Mouse (Mus musculus): ENCODE data around the gene Dpf3. TPM values are rescaled to one million over a fixed set of nuclear protein-coding genes. Genes with fewer than 3 reads are reported as not detected.
A peak's percentile ranks its signal among the peaks of the same experiment; 100 is the strongest.

Gene Dpf3
- polyA plus RNA-seq, 1 experiment from 2014 or later = 6.1 TPM

- Histone ChIP-seq H3K4me3 (ENCODE audit: low read depth, low read length) (no peak overlapping the region), H3K27me3 (replicated peaks; ENCODE audit: control insufficient read depth, insufficient read depth, low read length) (no peaks in the 10 kb centered on the region), H3K9me3 (ENCODE audit: control insufficient read depth, low read length) (no peaks in the 10 kb centered on the region), H3K9ac (ENCODE audit: low read depth, low read length) (no peak overlapping the region), H3K27ac (replicated peaks; ENCODE audit: low read depth, low read length) (no peak overlapping the region), H3K36me3 (ENCODE audit: control insufficient read depth, insufficient read depth, low read length) (no peaks in the 10 kb centered on the region), H3K4me1 (ENCODE audit: control insufficient read depth, insufficient read depth, low read length) (no peaks in the 10 kb centered on the region), H3K4me2 (ENCODE audit: low read depth, low read length) (no peak overlapping the region)
- DNase-seq (ENCODE audit: low spot score) = no peak
- ATAC-seq (ENCODE audit: low read depth) = no peak
- 54% methylated on average over 5 of the region's 5 CpGs for WGBS
These were observed 13.4 kb downstream of the Dpf3 start for GRCm38 (mm10) chr12:83473987-83474600.

GRCm38 (mm10) chr12:83471760-83472159 is 15.8 kb downstream of the Dpf3 start:
- H3K9me3 ChIP-seq (ENCODE audit: control insufficient read depth, low read length) = no peaks in the 10 kb centered on the region
- no peaks in the 10 kb centered on the region for H3K36me3 ChIP-seq (ENCODE audit: control insufficient read depth, insufficient read depth, low read length)
- 75% methylated on average over 7 of the region's 7 CpGs for WGBS
- H3K4me1 ChIP-seq (ENCODE audit: control insufficient read depth, insufficient read depth, low read length) = no peaks in the 10 kb centered on the region
- no peak overlapping the region for H3K27ac ChIP-seq (replicated peaks; ENCODE audit: low read depth, low read length)
- ATAC-seq (ENCODE audit: low read depth) = no peak
- no peak overlapping the region for H3K9ac ChIP-seq (ENCODE audit: low read depth, low read length)
- H3K27me3 ChIP-seq (replicated peaks; ENCODE audit: control insufficient read depth, insufficient read depth, low read length) = no peaks in the 10 kb centered on the region
- H3K4me3 ChIP-seq (ENCODE audit: low read depth, low read length) = no peak overlapping the region
- no peak for DNase-seq (ENCODE audit: low spot score)
- H3K4me2 ChIP-seq (ENCODE audit: low read depth, low read length) = no peak overlapping the region

GRCm38 (mm10) chr12:83470085-83470484 is 17.4 kb downstream of the Dpf3 start:
- Histone ChIP-seq H3K9me3 (ENCODE audit: control insufficient read depth, low read length) (no peaks in the 10 kb centered on the region), H3K4me1 (ENCODE audit: control insufficient read depth, insufficient read depth, low read length) (0 out of 2 replicates have a peak, but pooled peaks cover 5% of the 10 kb centered on the region), H3K27ac (replicated peaks; ENCODE audit: low read depth, low read length) (no peak overlapping the region), H3K4me3 (ENCODE audit: low read depth, low read length) (no peak overlapping the region), H3K36me3 (ENCODE audit: control insufficient read depth, insufficient read depth, low read length) (no peaks in the 10 kb centered on the region), H3K9ac (ENCODE audit: low read depth, low read length) (no peak overlapping the region), H3K4me2 (ENCODE audit: low read depth, low read length) (no peak overlapping the region), H3K27me3 (replicated peaks; ENCODE audit: control insufficient read depth, insufficient read depth, low read length) (no peaks in the 10 kb centered on the region)
- DNase-seq (ENCODE audit: low spot score) = no peak
- WGBS = 65% methylated on average over 9 of the region's 9 CpGs
- ATAC-seq (ENCODE audit: low read depth) = no peak

GRCm38 (mm10) chr12:83466508-83467430 is 20.7 kb downstream of the Dpf3 start:
- Histone ChIP-seq H3K4me3 (ENCODE audit: low read depth, low read length) (no peak overlapping the region), H3K9ac (ENCODE audit: low read depth, low read length) (no peak overlapping the region), H3K27me3 (replicated peaks; ENCODE audit: control insufficient read depth, insufficient read depth, low read length) (no peaks in the 10 kb centered on the region), H3K27ac (replicated peaks; ENCODE audit: low read depth, low read length) (no peak overlapping the region), H3K36me3 (ENCODE audit: control insufficient read depth, insufficient read depth, low read length) (no peaks in the 10 kb centered on the region), H3K4me1 (ENCODE audit: control insufficient read depth, insufficient read depth, low read length) (0 out of 2 replicates have a peak, but pooled peaks cover 5% of the 10 kb centered on the region), H3K9me3 (ENCODE audit: control insufficient read depth, low read length) (no peaks in the 10 kb centered on the region), H3K4me2 (ENCODE audit: low read depth, low read length) (no peak overlapping the region)
- 7% methylated on average over 6 of the region's 6 CpGs for WGBS
- DNase-seq (ENCODE audit: low spot score) (peak; percentile 20), ATAC-seq (ENCODE audit: low read depth) (no peak)

DNA sequence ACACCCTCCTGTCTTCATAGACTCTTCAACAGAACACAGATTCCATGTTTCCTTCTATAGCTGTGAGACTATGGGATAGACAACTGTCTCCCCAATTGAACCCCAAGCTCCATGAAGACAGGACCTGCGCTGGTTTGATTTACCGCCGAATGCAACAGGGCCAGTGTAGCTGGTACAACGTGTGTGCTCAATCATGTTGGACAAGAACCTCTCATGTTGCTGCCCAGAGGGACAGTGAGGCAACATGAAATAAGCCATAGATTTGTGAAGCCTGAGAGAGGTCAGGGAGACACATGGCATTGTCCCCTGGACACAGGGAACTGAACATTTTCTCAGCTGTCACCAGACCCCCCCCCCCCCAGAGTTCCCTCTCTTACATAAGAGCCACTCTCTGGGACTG is 21.5 kb downstream of the Dpf3 start:
- no peak overlapping the region for H3K27ac ChIP-seq (replicated peaks; ENCODE audit: low read depth, low read length)
- H3K9me3 ChIP-seq (ENCODE audit: control insufficient read depth, low read length) = no peaks in the 10 kb centered on the region
- no peak overlapping the region for H3K4me2 ChIP-seq (ENCODE audit: low read depth, low read length)
- 60% methylated on average over 4 of the region's 4 CpGs for WGBS
- ATAC-seq (ENCODE audit: low read depth) (no peak), DNase-seq (ENCODE audit: low spot score) (no peak)
- H3K9ac ChIP-seq (ENCODE audit: low read depth, low read length) = no peak overlapping the region
- no peaks in the 10 kb centered on the region for H3K36me3 ChIP-seq (ENCODE audit: control insufficient read depth, insufficient read depth, low read length)
- H3K4me1 ChIP-seq (ENCODE audit: control insufficient read depth, insufficient read depth, low read length) = 0 out of 2 replicates have a peak, but pooled peaks cover 5% of the 10 kb centered on the region
- no peaks in the 10 kb centered on the region for H3K27me3 ChIP-seq (replicated peaks; ENCODE audit: control insufficient read depth, insufficient read depth, low read length)
- H3K4me3 ChIP-seq (ENCODE audit: low read depth, low read length) = no peak overlapping the region

DNA sequence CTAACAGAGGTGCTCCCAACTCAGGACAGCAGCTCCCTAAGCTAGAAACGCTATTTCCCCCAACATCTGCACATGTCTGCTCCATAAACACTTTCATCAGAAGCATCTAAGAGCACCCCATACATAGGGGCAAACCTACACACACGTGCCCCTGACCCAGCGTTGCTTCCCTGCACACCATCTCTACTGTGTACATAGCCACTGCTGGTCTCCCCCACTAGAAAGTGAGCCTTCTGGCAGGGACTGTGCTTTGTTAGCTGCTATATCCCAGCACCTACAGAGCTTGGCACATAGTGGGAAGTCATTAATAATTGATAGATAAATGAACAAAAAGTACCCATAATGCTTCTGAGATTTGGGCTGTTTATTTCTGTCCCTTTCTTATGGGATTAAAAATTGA is 27.2 kb downstream of the Dpf3 start:
- WGBS = 69% methylated on average over 3 of the region's 3 CpGs
- Histone ChIP-seq H3K36me3 (ENCODE audit: control insufficient read depth, insufficient read depth, low read length) (no peaks in the 10 kb centered on the region), H3K27me3 (replicated peaks; ENCODE audit: control insufficient read depth, insufficient read depth, low read length) (no peaks in the 10 kb centered on the region), H3K4me3 (ENCODE audit: low read depth, low read length) (no peak overlapping the region), H3K27ac (replicated peaks; ENCODE audit: low read depth, low read length) (no peak overlapping the region), H3K4me1 (ENCODE audit: control insufficient read depth, insufficient read depth, low read length) (no peaks in the 10 kb centered on the region), H3K9me3 (ENCODE audit: control insufficient read depth, low read length) (no peaks in the 10 kb centered on the region), H3K4me2 (ENCODE audit: low read depth, low read length) (no peak overlapping the region), H3K9ac (ENCODE audit: low read depth, low read length) (no peak overlapping the region)
- ATAC-seq (ENCODE audit: low read depth) = no peak
- no peak for DNase-seq (ENCODE audit: low spot score)

- no peaks in the 10 kb centered on the region for H3K4me1 ChIP-seq (ENCODE audit: control insufficient read depth, insufficient read depth, low read length)
- WGBS = 73% methylated on average over 5 of the region's 5 CpGs
- H3K27me3 ChIP-seq (replicated peaks; ENCODE audit: control insufficient read depth, insufficient read depth, low read length) = no peaks in the 10 kb centered on the region
- H3K9me3 ChIP-seq (ENCODE audit: control insufficient read depth, low read length) = no peaks in the 10 kb centered on the region
- ATAC-seq (ENCODE audit: low read depth) = no peak
- no peak overlapping the region for H3K9ac ChIP-seq (ENCODE audit: low read depth, low read length)
- H3K36me3 ChIP-seq (ENCODE audit: control insufficient read depth, insufficient read depth, low read length) = no peaks in the 10 kb centered on the region
- no peak overlapping the region for H3K27ac ChIP-seq (replicated peaks; ENCODE audit: low read depth, low read length)
- no peak overlapping the region for H3K4me2 ChIP-seq (ENCODE audit: low read depth, low read length)
- no peak for DNase-seq (ENCODE audit: low spot score)
- no peak overlapping the region for H3K4me3 ChIP-seq (ENCODE audit: low read depth, low read length)
These were observed 32.7 kb downstream of the Dpf3 start for GRCm38 (mm10) chr12:83454697-83455321.

GRCm38 (mm10) chr12:83451850-83452249 is 35.7 kb downstream of the Dpf3 start:
- Histone ChIP-seq H3K27me3 (replicated peaks; ENCODE audit: control insufficient read depth, insufficient read depth, low read length) (no peaks in the 10 kb centered on the region), H3K4me1 (ENCODE audit: control insufficient read depth, insufficient read depth, low read length) (no peaks in the 10 kb centered on the region), H3K4me2 (ENCODE audit: low read depth, low read length) (no peak overlapping the region), H3K9me3 (ENCODE audit: control insufficient read depth, low read length) (no peaks in the 10 kb centered on the region), H3K27ac (replicated peaks; ENCODE audit: low read depth, low read length) (no peak overlapping the region), H3K9ac (ENCODE audit: low read depth, low read length) (no peak overlapping the region), H3K4me3 (ENCODE audit: low read depth, low read length) (no peak overlapping the region), H3K36me3 (ENCODE audit: control insufficient read depth, insufficient read depth, low read length) (no peaks in the 10 kb centered on the region)
- WGBS = 52% methylated on average over 8 of the region's 8 CpGs
- DNase-seq (ENCODE audit: low spot score) (no peak), ATAC-seq (ENCODE audit: low read depth) (no peak)

Measured in embryonic facial prominence, embryonic 14.5 days (tissue).